Mouse (Mus musculus) embryonic fibroblast, embryonic 13.5 days (primary cell): Measurements from ENCODE around the gene Ryr1. TPM values are rescaled to one million over a fixed set of nuclear protein-coding genes. Genes with fewer than 3 reads are reported as not detected.

ENCODE experiments used
- H3K27ac ChIP-seq: 2 replicates; pipeline ENCODE4 v1.5.1; 2012; ENCODE audit warnings: low read length, control low read depth, inconsistent platforms; ENCODE audit not compliant: insufficient read depth
- H3K4me1 ChIP-seq: 2 replicates; pipeline ENCODE4 v1.6.1; 2011; ENCODE audit warnings: low read length; ENCODE audit not compliant: control insufficient read depth, insufficient read depth
- H3K4me3 ChIP-seq: 2 replicates; pipeline ENCODE4 v1.5.1; 2011; ENCODE audit warnings: mild to moderate bottlenecking, control low read depth, low read length; ENCODE audit not compliant: insufficient read depth
- CTCF ChIP-seq: IDR thresholded peaks from 2 replicates; pipeline ENCODE4 v1.5.1; 2011; ENCODE audit warnings: mild to moderate bottlenecking, control low read depth, low read length, moderate library complexity, borderline replicate concordance; ENCODE audit not compliant: insufficient read depth
- POLR2A ChIP-seq: IDR thresholded peaks from 2 replicates; pipeline ENCODE4 v1.6.1; 2011; ENCODE audit warnings: low read depth, mild to moderate bottlenecking, control low read depth, low read length, moderate library complexity
- polyA plus RNA-seq: library from polyadenylated mRNA; stranded (reverse); fragments of >200 nt; gene quantifications from 2 replicates; pipeline ENCODE4 v1.2.4, GENCODE M21; 2011; ENCODE audit warnings: low read depth; ENCODE audit not compliant: missing spikeins, insufficient read length

Gene Ryr1
- polyA plus RNA-seq, 1 experiment = 0.28 TPM

DNA sequence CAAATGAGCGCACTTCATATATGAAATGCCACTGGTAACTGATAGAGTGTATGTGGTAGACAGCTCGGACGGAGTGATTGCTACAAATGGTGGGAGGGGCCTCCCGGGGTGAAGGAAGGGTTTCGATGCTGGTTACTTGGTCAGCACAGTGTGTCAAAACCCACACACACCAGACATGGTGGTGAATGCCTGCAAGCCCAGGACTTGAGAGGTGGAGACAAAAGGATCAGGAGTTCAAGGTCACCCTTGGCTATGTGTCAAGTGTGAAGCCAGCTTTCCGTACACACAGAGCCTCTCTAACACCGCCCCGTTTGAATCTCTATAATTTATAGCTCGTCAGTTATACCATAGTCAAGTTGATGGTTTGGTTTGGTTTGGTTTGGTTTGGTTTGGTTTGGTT lies 2.2 kb downstream of the Ryr1 start:
- TF ChIP-seq CTCF = no peak
- no peak for TF ChIP-seq POLR2A
- H3K27ac ChIP-seq = no peak overlapping the region

DNA sequence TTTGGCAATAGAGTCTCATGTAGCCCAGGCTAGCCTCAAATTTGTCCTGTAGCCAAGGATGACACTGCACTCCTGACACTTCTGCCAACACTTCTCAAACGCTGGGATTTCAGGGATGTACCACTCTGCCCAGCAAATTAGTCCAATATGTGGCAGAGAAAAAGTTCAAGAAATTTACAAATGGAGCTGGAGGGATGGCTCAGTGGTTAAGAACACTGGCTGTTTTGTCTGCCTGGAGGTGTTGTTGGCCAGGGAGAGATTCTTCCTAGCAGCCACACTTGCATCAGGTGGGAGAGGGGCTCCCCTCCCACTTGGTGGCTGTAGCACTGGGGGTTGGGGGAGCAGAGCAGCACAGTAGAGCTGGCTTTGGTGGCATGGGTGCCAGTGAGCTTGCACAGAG lies 5.5 kb downstream of the Ryr1 start:
- no peak for TF ChIP-seq CTCF
- TF ChIP-seq POLR2A = no peak
- Histone ChIP-seq H3K27ac (no peak overlapping the region), H3K4me3 (no peak overlapping the region), H3K4me1 (no peaks in the 10 kb centered on the region)

More for the DNA sequence above, 2.2 kb downstream of the Ryr1 start:
- Histone ChIP-seq H3K4me1 (no peaks in the 10 kb centered on the region), H3K4me3 (no peak overlapping the region)

- Histone ChIP-seq H3K4me1 (no peaks in the 10 kb centered on the region), H3K4me3 (no peak overlapping the region), H3K27ac (no peak overlapping the region)
- TF ChIP-seq CTCF (no peak), POLR2A (no peak)
These were observed 6.7 kb downstream of the Ryr1 start for GRCm38 (mm10) chr7:29118142-29118851.

- no peak overlapping the region for H3K27ac ChIP-seq
- no peak overlapping the region for H3K4me3 ChIP-seq
These were observed 15.7 kb downstream of the Ryr1 start for GRCm38 (mm10) chr7:29108992-29109955.

DNA sequence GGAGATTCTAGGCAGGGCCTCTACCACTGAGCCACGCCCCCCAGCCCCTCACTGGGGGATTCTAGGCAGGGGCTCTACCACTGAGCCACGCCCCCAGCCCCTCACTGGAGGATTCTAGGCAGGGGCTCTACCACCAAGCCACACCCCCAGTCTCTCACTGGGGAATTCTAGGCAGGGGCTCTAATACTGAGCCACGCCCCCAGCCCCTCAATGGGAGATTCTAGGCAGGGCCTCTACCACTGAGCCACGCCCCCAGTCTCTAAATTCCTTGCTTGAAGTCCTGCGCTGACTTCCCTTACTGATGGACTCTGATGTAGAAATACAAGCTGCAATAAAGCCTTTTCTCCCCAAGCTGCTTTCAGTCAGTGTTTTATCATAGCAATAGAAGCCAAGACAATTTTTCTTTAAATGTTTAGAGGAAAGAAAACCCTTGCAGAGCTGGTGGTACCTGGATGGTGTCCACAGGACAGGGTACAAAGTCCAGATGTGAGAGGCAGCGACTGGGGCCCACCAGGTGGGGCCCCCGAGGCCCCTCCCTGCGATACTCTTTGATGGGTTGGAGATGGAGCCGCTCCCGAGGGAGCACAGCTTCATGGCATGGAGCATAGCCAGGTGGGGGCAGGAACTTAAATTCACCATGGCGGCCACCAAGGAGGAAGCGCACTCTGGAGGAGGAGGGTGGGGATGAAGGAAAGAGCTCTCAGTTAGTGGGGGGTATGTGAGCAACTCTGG lies 23.5 kb downstream of the Ryr1 start:
- H3K4me1 ChIP-seq = no peaks in the 10 kb centered on the region
- TF ChIP-seq CTCF = no peak
- no peak for TF ChIP-seq POLR2A

More at GRCm38 (mm10) chr7:29108992-29109955, 15.7 kb downstream of the Ryr1 start:
- H3K4me1 ChIP-seq = no peaks in the 10 kb centered on the region
- no peak for TF ChIP-seq CTCF

GRCm38 (mm10) chr7:29097131-29097530 lies 27.8 kb downstream of the Ryr1 start:
- TF ChIP-seq POLR2A (no peak), CTCF (no peak)
- Histone ChIP-seq H3K4me1 (no peaks in the 10 kb centered on the region), H3K4me3 (no peak overlapping the region)

More for the DNA sequence above, 23.5 kb downstream of the Ryr1 start:
- no peak overlapping the region for H3K27ac ChIP-seq
- H3K4me3 ChIP-seq = no peak overlapping the region

GRCm38 (mm10) chr7:29088817-29089216 lies 36.2 kb downstream of the Ryr1 start:
- Histone ChIP-seq H3K4me1 (no peaks in the 10 kb centered on the region), H3K4me3 (no peak overlapping the region), H3K27ac (no peak overlapping the region)
- no peak for TF ChIP-seq POLR2A
- TF ChIP-seq CTCF = no peak

More at GRCm38 (mm10) chr7:29097131-29097530, 27.8 kb downstream of the Ryr1 start:
- no peak overlapping the region for H3K27ac ChIP-seq

DNA sequence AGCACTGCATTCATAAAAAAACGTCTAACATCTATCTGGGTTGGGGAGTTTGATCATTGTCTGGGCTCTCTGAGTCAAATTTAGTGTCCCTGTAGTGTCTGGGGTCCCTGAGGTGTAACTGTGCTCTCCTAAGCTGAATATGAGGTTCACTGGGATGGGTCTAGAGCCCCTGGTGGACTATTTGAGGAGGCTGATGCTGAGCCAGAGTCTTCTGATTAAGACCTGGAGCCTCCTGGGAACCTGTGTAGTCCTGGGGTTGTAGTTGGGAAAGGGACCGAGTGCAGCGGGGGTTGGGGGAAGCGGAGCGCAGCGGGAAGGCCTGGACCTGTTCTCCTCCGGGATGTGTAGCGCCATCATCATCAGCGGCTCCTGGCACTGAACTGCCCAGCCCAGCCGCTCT lies 38.1 kb downstream of the Ryr1 start:
- no peak for TF ChIP-seq CTCF
- TF ChIP-seq POLR2A = no peak
- no peaks in the 10 kb centered on the region for H3K4me1 ChIP-seq
- no peak overlapping the region for H3K27ac ChIP-seq
- no peak overlapping the region for H3K4me3 ChIP-seq

GRCm38 (mm10) chr7:29085981-29086380 lies 39.0 kb downstream of the Ryr1 start:
- Histone ChIP-seq H3K27ac (no peak overlapping the region), H3K4me1 (no peaks in the 10 kb centered on the region), H3K4me3 (no peak overlapping the region)
- TF ChIP-seq CTCF (no peak), POLR2A (no peak)

GRCm38 (mm10) chr7:29084411-29084810 lies 40.6 kb downstream of the Ryr1 start:
- H3K4me1 ChIP-seq = no peaks in the 10 kb centered on the region
- no peak for TF ChIP-seq POLR2A
- no peak for TF ChIP-seq CTCF
- no peak overlapping the region for H3K27ac ChIP-seq
- H3K4me3 ChIP-seq = no peak overlapping the region
